Mouse (Mus musculus): ENCODE measurements around the gene Rab4a. TPM values are rescaled to one million over a fixed set of nuclear protein-coding genes. Genes with fewer than 3 reads are reported as not detected.

Rab4a gene
- 27.4 and 32.2 TPM in 2 replicates for polyA plus RNA-seq (2015; fragmentation: Nextera tagmentation; extraction: Ambion mirVana)

DNA sequence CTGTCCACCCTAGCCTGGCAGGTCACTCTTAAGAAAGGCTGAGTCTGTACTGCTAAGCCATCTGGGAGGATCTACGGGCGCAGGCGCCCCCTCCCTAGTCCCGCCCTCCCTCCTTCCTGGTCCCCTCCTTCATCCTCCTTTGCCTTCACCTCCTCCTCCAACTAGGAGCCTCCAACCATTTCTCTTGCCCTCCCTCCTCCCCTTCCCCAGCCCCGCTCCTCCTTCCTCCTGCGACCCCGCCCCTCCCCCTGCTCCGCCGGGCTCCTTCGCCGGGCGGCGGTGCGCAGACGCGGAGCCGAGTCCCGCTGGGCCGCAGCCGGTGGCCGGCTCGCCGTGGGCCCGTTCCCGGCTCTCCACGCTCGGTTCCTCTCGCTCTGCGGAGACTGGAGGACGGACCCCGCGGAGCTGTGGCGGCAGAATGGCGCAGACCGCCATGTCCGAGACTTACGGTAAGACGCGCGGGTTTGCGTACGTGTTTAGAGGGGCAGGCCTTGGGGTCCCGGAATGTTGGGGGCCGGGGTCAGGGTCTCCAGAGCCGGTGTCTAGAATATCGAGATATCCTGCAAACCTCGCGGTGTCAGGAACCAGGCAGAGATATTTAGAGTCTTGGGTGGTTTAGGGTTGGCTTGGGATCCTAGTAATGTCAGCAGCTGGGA, at the start of gene Rab4a:
TSS of gene Rab4a (plus strand) at position 268 of the 656 bp plus-strand sequence.
- Histone ChIP-seq H3K36me3 (ENCODE audit: control insufficient read depth, insufficient read depth, low read length) (no peaks in the 10 kb centered on the region), H3K4me2 (ENCODE audit: low read depth, low read length) (peak within 1 kb of the TSS; percentile 86), H3K9ac (ENCODE audit: low read length) (peak within 1 kb of the TSS; percentile 87), H3K27me3 (ENCODE audit: control insufficient read depth, insufficient read depth, low read depth, low read length) (no peaks in the 10 kb centered on the region), H3K4me1 (replicated peaks; ENCODE audit: control insufficient read depth, insufficient read depth, low read length) (peaks cover 21% of the 10 kb centered on the region), H3K9me3 (ENCODE audit: control insufficient read depth, low read length) (no peaks in the 10 kb centered on the region), H3K27ac (ENCODE audit: low read length) (peak within 1 kb of the TSS; percentile 47), H3K4me3 (ENCODE audit: low read length) (peak within 1 kb of the TSS; percentile 78)
- under 1% methylated on average over 47 of the region's 48 CpGs for WGBS
- peak; percentile 96 for ATAC-seq (ENCODE audit: low read depth)

DNA sequence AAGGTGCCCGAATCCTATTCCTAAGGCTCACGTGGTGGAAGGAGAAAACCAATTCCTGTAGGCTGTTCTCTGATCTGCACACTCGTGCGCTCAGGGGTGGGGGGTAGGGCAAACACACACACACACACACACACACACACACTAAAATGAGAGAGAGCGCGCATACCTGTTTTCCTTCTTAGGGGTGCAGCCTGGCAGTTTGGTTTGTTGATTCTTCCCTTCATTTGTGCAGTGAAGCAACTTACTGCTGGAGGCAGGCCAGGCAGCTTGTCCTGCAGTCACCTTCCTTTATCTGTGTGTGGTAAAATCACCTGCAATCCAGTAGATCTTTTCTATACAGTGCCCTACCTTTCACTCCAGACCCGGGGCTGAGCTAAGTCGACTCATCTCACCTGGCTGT, 48.9 kb upstream of the Rab4a start:
- Histone ChIP-seq H3K9ac (ENCODE audit: low read length) (no peak overlapping the region), H3K27ac (ENCODE audit: low read length) (no peak overlapping the region), H3K4me1 (replicated peaks; ENCODE audit: control insufficient read depth, insufficient read depth, low read length) (peaks cover 31% of the 10 kb centered on the region), H3K9me3 (ENCODE audit: control insufficient read depth, low read length) (no peaks in the 10 kb centered on the region), H3K27me3 (ENCODE audit: control insufficient read depth, insufficient read depth, low read depth, low read length) (no peaks in the 10 kb centered on the region), H3K36me3 (ENCODE audit: control insufficient read depth, insufficient read depth, low read length) (no peaks in the 10 kb centered on the region), H3K4me3 (ENCODE audit: low read length) (no peak overlapping the region), H3K4me2 (ENCODE audit: low read depth, low read length) (no peak overlapping the region)
- ATAC-seq (ENCODE audit: low read depth) = no peak
- 54% methylated on average over 8 of the region's 8 CpGs for whole genome bisulfite sequencing

DNA sequence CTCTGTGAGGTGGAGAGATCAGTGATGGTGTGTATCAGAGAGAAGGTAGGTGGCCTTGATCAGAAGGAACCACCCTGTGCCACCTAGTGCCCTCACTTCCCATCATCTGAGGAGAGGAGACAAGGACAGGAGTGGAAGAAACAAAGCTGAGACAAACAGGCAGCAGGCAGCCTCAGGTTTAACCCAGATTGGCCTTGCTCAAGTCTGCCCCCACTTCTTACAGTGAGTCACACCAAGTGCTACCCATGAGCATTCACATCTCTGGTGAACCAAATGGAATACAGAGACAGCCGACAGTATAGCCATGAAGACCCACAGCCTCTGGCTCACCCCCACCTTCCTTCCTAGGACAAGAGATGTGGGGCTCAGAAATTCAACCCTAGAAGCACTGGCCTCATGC, 46.9 kb upstream of the Rab4a start:
- Histone ChIP-seq H3K27me3 (ENCODE audit: control insufficient read depth, insufficient read depth, low read depth, low read length) (no peaks in the 10 kb centered on the region), H3K9me3 (ENCODE audit: control insufficient read depth, low read length) (no peaks in the 10 kb centered on the region), H3K27ac (ENCODE audit: low read length) (no peak overlapping the region), H3K4me1 (replicated peaks; ENCODE audit: control insufficient read depth, insufficient read depth, low read length) (peaks cover 31% of the 10 kb centered on the region), H3K36me3 (ENCODE audit: control insufficient read depth, insufficient read depth, low read length) (no peaks in the 10 kb centered on the region), H3K4me3 (ENCODE audit: low read length) (no peak overlapping the region), H3K9ac (ENCODE audit: low read length) (no peak overlapping the region), H3K4me2 (ENCODE audit: low read depth, low read length) (no peak overlapping the region)
- 70% methylated on average over 1 of the region's 1 CpGs for WGBS
- no peak for ATAC-seq (ENCODE audit: low read depth)

DNA sequence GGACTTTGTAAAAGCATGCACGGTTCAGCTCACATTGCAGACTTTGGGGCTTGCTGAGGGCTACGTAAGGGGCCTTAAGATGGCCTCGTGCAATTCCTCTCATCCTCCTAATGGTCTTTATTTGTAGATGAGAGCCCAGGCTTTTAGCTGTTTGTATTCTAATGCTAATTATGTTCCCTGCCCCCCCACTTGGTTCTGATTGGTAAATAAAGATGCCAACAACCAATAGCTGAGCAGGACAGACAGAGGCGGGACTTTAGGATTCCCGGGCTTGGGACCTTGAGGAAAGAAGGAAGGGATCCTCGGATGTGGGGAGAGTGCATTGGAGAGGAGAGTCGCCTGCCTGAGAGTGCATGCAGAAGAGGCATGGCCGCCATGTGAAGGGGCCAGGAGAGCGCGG, 45.9 kb upstream of the Rab4a start:
- peak; percentile 61 for ATAC-seq (ENCODE audit: low read depth)
- WGBS = 23% methylated on average over 10 of the region's 10 CpGs
- no peak overlapping the region for H3K9ac ChIP-seq (ENCODE audit: low read length)

DNA sequence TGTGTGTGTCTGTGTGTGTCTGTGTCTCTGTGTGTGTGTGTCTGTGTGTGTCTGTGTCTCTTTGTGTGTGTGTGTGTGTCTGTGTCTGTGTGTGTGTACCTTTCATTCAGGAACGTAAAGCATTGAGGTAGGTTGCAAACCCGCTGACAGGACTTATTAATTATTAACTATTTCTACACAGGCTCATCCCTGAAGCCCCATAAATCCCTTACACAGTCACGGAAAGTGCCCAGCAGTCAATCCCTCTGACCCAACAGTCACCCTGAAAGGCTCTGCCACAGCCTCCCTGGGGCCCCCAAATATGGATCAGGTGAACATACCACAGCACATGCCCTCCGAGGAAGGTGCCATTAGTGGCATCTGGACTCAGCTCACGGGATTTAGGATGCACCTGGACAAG, 45.2 kb upstream of the Rab4a start:
- Histone ChIP-seq H3K27ac (ENCODE audit: low read length) (no peak overlapping the region), H3K27me3 (ENCODE audit: control insufficient read depth, insufficient read depth, low read depth, low read length) (no peaks in the 10 kb centered on the region), H3K9me3 (ENCODE audit: control insufficient read depth, low read length) (no peaks in the 10 kb centered on the region), H3K4me1 (replicated peaks; ENCODE audit: control insufficient read depth, insufficient read depth, low read length) (peaks cover 31% of the 10 kb centered on the region), H3K9ac (ENCODE audit: low read length) (no peak overlapping the region), H3K4me3 (ENCODE audit: low read length) (no peak overlapping the region), H3K36me3 (ENCODE audit: control insufficient read depth, insufficient read depth, low read length) (no peaks in the 10 kb centered on the region), H3K4me2 (ENCODE audit: low read depth, low read length) (no peak overlapping the region)
- 50% methylated on average over 5 of the region's 5 CpGs for WGBS
- no peak for ATAC-seq (ENCODE audit: low read depth)

More for the DNA sequence above, 45.9 kb upstream of the Rab4a start:
- Histone ChIP-seq H3K27me3 (ENCODE audit: control insufficient read depth, insufficient read depth, low read depth, low read length) (no peaks in the 10 kb centered on the region), H3K4me2 (ENCODE audit: low read depth, low read length) (peak overlapping the region; percentile 31; the same call in 1 of the 2 replicates), H3K4me1 (replicated peaks; ENCODE audit: control insufficient read depth, insufficient read depth, low read length) (peaks cover 31% of the 10 kb centered on the region), H3K4me3 (ENCODE audit: low read length) (peak overlapping the region; percentile 14; the same call in 1 of the 2 replicates), H3K27ac (ENCODE audit: low read length) (no peak overlapping the region), H3K9me3 (ENCODE audit: control insufficient read depth, low read length) (no peaks in the 10 kb centered on the region), H3K36me3 (ENCODE audit: control insufficient read depth, insufficient read depth, low read length) (no peaks in the 10 kb centered on the region)

DNA sequence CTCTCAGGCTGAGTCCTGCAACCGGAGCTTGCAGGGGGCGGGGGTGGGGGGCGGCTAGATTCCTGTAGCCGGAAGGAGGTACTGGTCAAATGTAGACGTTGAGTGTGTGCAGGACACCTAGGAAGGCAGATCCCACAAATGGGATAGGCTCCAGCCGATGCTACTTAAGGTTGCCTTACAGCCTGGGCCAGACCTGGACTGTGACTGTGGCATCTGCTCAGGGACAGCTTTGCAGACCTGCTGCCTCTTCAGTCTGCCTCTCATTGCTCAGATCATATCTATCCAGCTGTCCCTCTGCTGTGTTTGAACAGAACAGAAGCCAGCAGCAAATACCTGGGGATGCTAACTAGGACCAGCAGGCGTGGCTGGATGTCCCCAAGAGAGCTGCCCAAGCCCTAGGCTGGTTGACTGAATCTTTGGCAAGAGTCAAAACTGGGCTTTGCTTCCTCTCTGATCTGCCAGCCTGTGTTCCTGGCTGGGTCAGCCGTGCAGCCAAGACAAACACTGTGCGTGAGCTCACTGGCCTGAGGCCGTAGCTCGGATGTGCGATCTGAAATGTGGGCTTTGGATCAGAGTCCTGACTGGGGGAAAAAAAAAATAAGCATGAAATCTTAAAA, 44.4 kb upstream of the Rab4a start:
- H3K36me3 ChIP-seq (ENCODE audit: control insufficient read depth, insufficient read depth, low read length) = no peaks in the 10 kb centered on the region
- no peaks in the 10 kb centered on the region for H3K27me3 ChIP-seq (ENCODE audit: control insufficient read depth, insufficient read depth, low read depth, low read length)
- H3K4me3 ChIP-seq (ENCODE audit: low read length) = no peak overlapping the region
- no peak overlapping the region for H3K9ac ChIP-seq (ENCODE audit: low read length)
- peaks cover 31% of the 10 kb centered on the region for H3K4me1 ChIP-seq (replicated peaks; ENCODE audit: control insufficient read depth, insufficient read depth, low read length)
- peak overlapping the region; percentile 64 for H3K27ac ChIP-seq (ENCODE audit: low read length)
- WGBS = 36% methylated on average over 12 of the region's 12 CpGs
- no peaks in the 10 kb centered on the region for H3K9me3 ChIP-seq (ENCODE audit: control insufficient read depth, low read length)
- H3K4me2 ChIP-seq (ENCODE audit: low read depth, low read length) = no peak overlapping the region
- ATAC-seq (ENCODE audit: low read depth) = no peak

DNA sequence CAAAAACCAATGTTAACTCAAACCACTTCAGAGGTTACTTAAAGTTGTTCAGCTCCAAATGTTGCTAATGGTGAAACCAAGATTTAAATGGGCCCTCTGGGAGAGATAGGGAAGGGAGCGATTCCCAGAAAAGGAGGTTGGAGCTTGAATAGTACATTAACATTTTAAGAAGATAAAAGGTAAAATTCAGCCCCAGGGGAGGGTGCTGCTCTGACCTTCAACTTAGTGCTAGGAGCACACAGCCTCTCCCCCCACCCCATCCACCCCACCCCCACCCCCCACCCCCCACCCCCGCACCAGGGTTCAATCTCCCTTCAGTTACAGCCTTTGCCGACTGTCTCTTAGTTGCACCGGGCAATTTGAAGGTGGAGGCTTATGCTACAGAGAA, 43.9 kb upstream of the Rab4a start:
- whole genome bisulfite sequencing = 39% methylated on average over 4 of the region's 4 CpGs
- no peaks in the 10 kb centered on the region for H3K36me3 ChIP-seq (ENCODE audit: control insufficient read depth, insufficient read depth, low read length)
- no peaks in the 10 kb centered on the region for H3K27me3 ChIP-seq (ENCODE audit: control insufficient read depth, insufficient read depth, low read depth, low read length)
- no peaks in the 10 kb centered on the region for H3K9me3 ChIP-seq (ENCODE audit: control insufficient read depth, low read length)
- no peak overlapping the region for H3K4me3 ChIP-seq (ENCODE audit: low read length)
- no peak overlapping the region for H3K9ac ChIP-seq (ENCODE audit: low read length)
- H3K27ac ChIP-seq (ENCODE audit: low read length) = peak overlapping the region; percentile 64
- ATAC-seq (ENCODE audit: low read depth) = no peak
- no peak overlapping the region for H3K4me2 ChIP-seq (ENCODE audit: low read depth, low read length)
- H3K4me1 ChIP-seq (replicated peaks; ENCODE audit: control insufficient read depth, insufficient read depth, low read length) = peaks cover 31% of the 10 kb centered on the region

DNA sequence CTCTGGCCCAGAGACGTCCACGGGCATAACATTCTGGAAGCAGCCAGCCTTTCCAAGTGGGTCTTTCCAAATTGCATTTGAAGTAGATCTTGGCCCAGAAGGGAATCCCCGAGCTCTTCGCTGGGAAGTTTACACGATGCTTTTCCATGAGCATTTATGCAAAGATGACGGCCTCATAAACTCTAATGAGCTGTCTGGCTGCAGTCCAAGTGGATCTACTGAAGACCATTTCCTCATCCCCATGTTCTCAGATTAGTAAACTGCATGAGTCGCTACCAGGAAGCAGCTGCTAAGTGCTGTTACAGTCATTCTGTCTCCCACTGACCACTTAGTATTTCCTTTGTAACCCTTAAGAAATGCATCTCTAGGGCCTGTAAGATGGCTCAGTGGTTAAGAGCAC, 42.4 kb upstream of the Rab4a start:
- peak; percentile 80 for ATAC-seq (ENCODE audit: low read depth)
- 34% methylated on average over 7 of the region's 7 CpGs for WGBS
- no peaks in the 10 kb centered on the region for H3K36me3 ChIP-seq (ENCODE audit: control insufficient read depth, insufficient read depth, low read length)

DNA sequence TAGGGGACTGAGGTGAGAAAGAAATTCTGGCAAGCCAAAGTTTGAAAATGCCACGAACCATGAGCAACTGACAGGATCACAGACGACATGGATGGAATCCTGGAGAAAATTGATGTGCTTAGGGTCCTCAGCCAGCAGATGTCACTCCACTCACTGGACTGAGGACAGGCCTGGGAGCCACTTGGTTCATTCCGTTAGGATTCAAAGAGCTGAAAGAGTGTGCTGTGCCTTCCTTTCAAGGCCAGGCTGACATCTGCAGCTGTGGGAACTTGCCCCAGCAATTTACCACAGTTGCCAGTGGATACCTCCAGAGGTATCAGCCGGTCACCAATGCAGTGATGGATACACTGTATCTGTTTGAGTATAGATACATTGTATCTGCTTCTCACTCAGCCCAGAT, 41.1 kb upstream of the Rab4a start:
- peaks cover 31% of the 10 kb centered on the region for H3K4me1 ChIP-seq (replicated peaks; ENCODE audit: control insufficient read depth, insufficient read depth, low read length)
- H3K4me2 ChIP-seq (ENCODE audit: low read depth, low read length) = no peak overlapping the region
- H3K36me3 ChIP-seq (ENCODE audit: control insufficient read depth, insufficient read depth, low read length) = no peaks in the 10 kb centered on the region
- WGBS = 39% methylated on average over 4 of the region's 4 CpGs
- no peaks in the 10 kb centered on the region for H3K27me3 ChIP-seq (ENCODE audit: control insufficient read depth, insufficient read depth, low read depth, low read length)
- ATAC-seq (ENCODE audit: low read depth) = no peak
- no peaks in the 10 kb centered on the region for H3K9me3 ChIP-seq (ENCODE audit: control insufficient read depth, low read length)
- no peak overlapping the region for H3K4me3 ChIP-seq (ENCODE audit: low read length)
- H3K27ac ChIP-seq (ENCODE audit: low read length) = no peak overlapping the region
- no peak overlapping the region for H3K9ac ChIP-seq (ENCODE audit: low read length)

More for the DNA sequence above, 42.4 kb upstream of the Rab4a start:
- Histone ChIP-seq H3K27ac (ENCODE audit: low read length) (peak overlapping the region; percentile 75), H3K9me3 (ENCODE audit: control insufficient read depth, low read length) (no peaks in the 10 kb centered on the region), H3K4me1 (replicated peaks; ENCODE audit: control insufficient read depth, insufficient read depth, low read length) (peaks cover 31% of the 10 kb centered on the region), H3K9ac (ENCODE audit: low read length) (no peak overlapping the region), H3K4me2 (ENCODE audit: low read depth, low read length) (no peak overlapping the region), H3K27me3 (ENCODE audit: control insufficient read depth, insufficient read depth, low read depth, low read length) (no peaks in the 10 kb centered on the region), H3K4me3 (ENCODE audit: low read length) (no peak overlapping the region)
